ENCODE assay signal across 8 mouse cellular contexts in genomic region chr11:17212141-17212495, GRCm38 (mm10). TPM values are rescaled to one million over a fixed set of nuclear protein-coding genes. Genes with fewer than 3 reads are reported as not detected.
DNase-seq lines count a peak whose midpoint lies in the region; ATAC-seq and TF ChIP-seq lines count a peak whose summit lies in the region.

No protein-coding gene starts in this region.

- no peak for ATAC-seq in hindbrain, postnatal 0 days
- no peak for ATAC-seq in midbrain, embryonic 13.5 days

- intact Hi-C loops in left cerebral cortex, postnatal 36 days (cut with DNase I) = loop anchor here (5.0 kb wide), 1 partner anchor 130 kb away; no protein-coding TSS in a partner anchor

- H3K4me2 ChIP-seq in hindbrain, postnatal 0 days (ENCODE audit: low read depth, low read length) = peak overlapping the region; percentile 76
- H3K4me2 ChIP-seq in midbrain, embryonic 13.5 days (replicated peaks) = peak overlapping the region; percentile 74

- H3K4me3 ChIP-seq in layer of hippocampus, adult 2 months = peak overlapping the region; percentile 100
- peak overlapping the region; percentile 75 for H3K4me3 ChIP-seq in hindbrain, postnatal 0 days (ENCODE audit: low read length)
- peak overlapping the region; percentile 94 for H3K4me3 ChIP-seq in midbrain, embryonic 13.5 days (replicated peaks)

- peak overlapping the region; percentile 99 for H3K27ac ChIP-seq in layer of hippocampus, adult 2 months
- peak overlapping the region; percentile 88 for H3K27ac ChIP-seq in hindbrain, postnatal 0 days
- peak overlapping the region; percentile 77 for H3K27ac ChIP-seq in midbrain, embryonic 13.5 days

- H3K9me3 ChIP-seq in hindbrain, postnatal 0 days (ENCODE audit: low read length) = no peaks in the 10 kb centered on the region
- H3K9me3 ChIP-seq in midbrain, embryonic 13.5 days = no peaks in the 10 kb centered on the region

- H3K9ac ChIP-seq in hindbrain, postnatal 0 days (replicated peaks; ENCODE audit: low read length) = peak overlapping the region; percentile 63
- peak overlapping the region; percentile 86 for H3K9ac ChIP-seq in midbrain, embryonic 13.5 days (replicated peaks)

- peak; percentile 13 to 23 for DNase-seq in layer of hippocampus, adult 2 months (ENCODE audit: low spot score in 2 of 2)
- DNase-seq in layer of hippocampus, adult 18-20 months (ENCODE audit: low spot score in 2 of 2) = no peak
- DNase-seq in brain, adult 2 months (ENCODE audit: low read depth, low spot score) = peak; percentile 68
- DNase-seq in hindbrain, postnatal 0 days (ENCODE audit: low spot score) = peak; percentile 42
- no peak for DNase-seq in spleen, postnatal 4 days (ENCODE audit: low spot score in 2 of 2)
- no peak for DNase-seq in left cerebral cortex, postnatal 36 days (ENCODE audit: low spot score in 2 of 2)
- no peak for DNase-seq in thymus, postnatal 36 days

- WGBS in hindbrain, postnatal 0 days = 2% methylated on average over 10 of the region's 10 CpGs
- 4% methylated on average over 10 of the region's 10 CpGs for WGBS in midbrain, embryonic 13.5 days

- TF ChIP-seq CTCF in layer of hippocampus, adult 2 months (conservative IDR thresholded peaks at IDR 0.05) = no peak
- TF ChIP-seq CTCF in hindbrain, postnatal 0 days (IDR thresholded peaks at IDR 0.05; ENCODE audit: low read depth) = peak; percentile 6; the same call in 1 of the 2 replicates

- H3K36me3 ChIP-seq in hindbrain, postnatal 0 days (ENCODE audit: insufficient read depth, low read length) = peaks cover 8% of the 10 kb centered on the region; the same call in 1 of the 2 replicates
- H3K36me3 ChIP-seq in midbrain, embryonic 13.5 days = peaks cover 16% of the 10 kb centered on the region

- H3K27me3 ChIP-seq in hindbrain, postnatal 0 days (ENCODE audit: insufficient read depth, low read length) = no peaks in the 10 kb centered on the region
- no peaks in the 10 kb centered on the region for H3K27me3 ChIP-seq in midbrain, embryonic 13.5 days

- H3K4me1 ChIP-seq in hindbrain, postnatal 0 days (ENCODE audit: insufficient read depth, low read length) = no peaks in the 10 kb centered on the region
- peaks cover 24% of the 10 kb centered on the region for H3K4me1 ChIP-seq in midbrain, embryonic 13.5 days (replicated peaks)

RNA-seq across cellular contexts. Expression of gene Pno1, which starts 0.8 kb away (rescaled TPM):
- total RNA-seq in layer of hippocampus, adult 2 months (2021) = 10 to 100 TPM; 27.6 TPM
- 10 to 100 TPM; 26.1 to 28.6 TPM for total RNA-seq in layer of hippocampus, adult 18-20 months (2021)
- 14.8 and 25.0 TPM in 2 replicates for total RNA-seq in hindbrain, postnatal 0 days (2014; rRNA removed)
- polyA plus RNA-seq in hindbrain, postnatal 0 days (2015; fragmentation: Nextera tagmentation; extraction: Ambion mirVana) = 56.4 and 60.9 TPM in 2 replicates
- 48.5 and 50.6 TPM in 2 replicates for polyA plus RNA-seq in midbrain, embryonic 13.5 days (2015; fragmentation: Nextera tagmentation; extraction: Ambion mirVana)
- 10 to 100 TPM; 24.0 to 26.1 TPM for total RNA-seq in left cerebral cortex, postnatal 36 days (2021)

RNA-seq across cellular contexts. Expression of gene Wdr92, which starts 30.2 kb away (rescaled TPM):
- total RNA-seq in layer of hippocampus, adult 2 months (2021) = 10 to 100 TPM in 1 of 2 experiments, 1 to 10 TPM in 1; 9.5 to 10.2 TPM
- 10 to 100 TPM; 11.8 TPM for total RNA-seq in layer of hippocampus, adult 18-20 months (2021)
- total RNA-seq in hindbrain, postnatal 0 days (2014; rRNA removed) = 10.7 and 11.6 TPM in 2 replicates
- 11.4 and 13.1 TPM in 2 replicates for polyA plus RNA-seq in hindbrain, postnatal 0 days (2015; fragmentation: Nextera tagmentation; extraction: Ambion mirVana)
- 22.5 and 23.0 TPM in 2 replicates for polyA plus RNA-seq in midbrain, embryonic 13.5 days (2015; fragmentation: Nextera tagmentation; extraction: Ambion mirVana)
- 1 to 10 TPM; 8.0 to 8.6 TPM for total RNA-seq in left cerebral cortex, postnatal 36 days (2021)

RNA-seq across cellular contexts. Expression of gene C1d, which starts 45.3 kb away (rescaled TPM):
- 10 to 100 TPM; 44.8 to 50.8 TPM for total RNA-seq in layer of hippocampus, adult 2 months (2021)
- total RNA-seq in layer of hippocampus, adult 18-20 months (2021) = 10 to 100 TPM; 47.6 to 49.3 TPM
- total RNA-seq in hindbrain, postnatal 0 days (2014; rRNA removed) = 26.6 and 47.1 TPM in 2 replicates
- polyA plus RNA-seq in hindbrain, postnatal 0 days (2015; fragmentation: Nextera tagmentation; extraction: Ambion mirVana) = 170 and 175 TPM in 2 replicates
- 135 and 142 TPM in 2 replicates for polyA plus RNA-seq in midbrain, embryonic 13.5 days (2015; fragmentation: Nextera tagmentation; extraction: Ambion mirVana)
- 10 to 100 TPM; 36.6 to 39.8 TPM for total RNA-seq in left cerebral cortex, postnatal 36 days (2021)

RNA-seq across cellular contexts. Expression of gene Ppp3r1, which starts 53.1 kb away (rescaled TPM):
- 100 to 1,000 TPM; 877 to 906 TPM for total RNA-seq in layer of hippocampus, adult 2 months (2021)
- total RNA-seq in layer of hippocampus, adult 18-20 months (2021) = 100 to 1,000 TPM; 880 to 937 TPM
- total RNA-seq in hindbrain, postnatal 0 days (2014; rRNA removed) = 90.3 and 94.7 TPM in 2 replicates
- polyA plus RNA-seq in hindbrain, postnatal 0 days (2015; fragmentation: Nextera tagmentation; extraction: Ambion mirVana) = 260 and 268 TPM in 2 replicates
- polyA plus RNA-seq in midbrain, embryonic 13.5 days (2015; fragmentation: Nextera tagmentation; extraction: Ambion mirVana) = 149 and 162 TPM in 2 replicates
- total RNA-seq in left cerebral cortex, postnatal 36 days (2021) = 100 to 1,000 TPM; 705 to 781 TPM

Comparison
In these comparisons a context has a peak if more than half of its experiments do, and no peak if none do; other contexts are left out.
1. DNase-seq: peak in layer of hippocampus, adult 2 months (2 of 2), brain, adult 2 months (single experiment) and hindbrain, postnatal 0 days (single experiment); none in layer of hippocampus, adult 18-20 months (0 of 2), spleen, postnatal 4 days (0 of 2), left cerebral cortex, postnatal 36 days (0 of 2) and thymus, postnatal 36 days (0 of 2).
2. Peak in every context shown above with its lines, with median percentiles within 50 percentile points of each other: H3K27ac ChIP-seq and H3K4me3 ChIP-seq.